Mouse (Mus musculus) neural tube, embryonic 12.5 days (tissue): ENCODE data around the gene Cadps. TPM values are rescaled to one million over a fixed set of nuclear protein-coding genes. Genes with fewer than 3 reads are reported as not detected.

Source experiments
- ATAC-seq: fragments of 200-750 bp; cut with Nextera tagmentation; 2 replicates; pipeline ENCODE4 v1.8.0; 2017; ENCODE audit warnings: low read depth, mild to moderate bottlenecking, moderate TSS enrichment, moderate library complexity; ENCODE audit not compliant: low FRiP score
- H3K27ac ChIP-seq: fragments of 300-500 bp; sonication (generic); 2 replicates; pipeline ENCODE4 v1.5.1; 2016
- H3K27me3 ChIP-seq: fragments of 300-500 bp; sonication (generic); replicated peaks from 2 replicates; pipeline ENCODE4 v1.6.1; 2016; ENCODE audit warnings: mild to moderate bottlenecking
- H3K36me3 ChIP-seq: fragments of 300-500 bp; sonication (generic); 2 replicates; pipeline ENCODE4 v1.6.1; 2016; ENCODE audit warnings: mild to moderate bottlenecking
- H3K4me1 ChIP-seq: fragments of 300-500 bp; sonication (generic); 2 replicates; pipeline ENCODE4 v1.6.1; 2016
- H3K4me2 ChIP-seq: fragments of 300-500 bp; sonication (generic); replicated peaks from 2 replicates; pipeline ENCODE4 v1.6.1; 2016; ENCODE audit warnings: mild to moderate bottlenecking
- H3K4me3 ChIP-seq: fragments of 300-500 bp; sonication (generic); 2 replicates; pipeline ENCODE4 v1.5.1; 2016
- H3K9ac ChIP-seq: fragments of 300-500 bp; sonication (generic); 2 replicates; pipeline ENCODE4 v1.6.1; 2016; ENCODE audit warnings: mild to moderate bottlenecking
- H3K9me3 ChIP-seq: fragments of 300-500 bp; sonication (generic); 2 replicates; pipeline ENCODE4 v1.6.1; 2016; ENCODE audit warnings: mild to moderate bottlenecking
- WGBS: fragments of 180-500 bp; shearing (Covaris S2); methylation state at CpG from one replicate; pipeline ENCODE4 v1.1.7; 2016; 5-methylcytosine and 5-hydroxymethylcytosine counted together
- polyA plus RNA-seq: library from polyadenylated mRNA; unstranded; fragments of >200 nt; fragmentation: Nextera tagmentation; extraction: Ambion mirVana; gene quantifications from 2 replicates; pipeline ENCODE4 v1.2.1, GENCODE M21; 2016

Gene Cadps
- polyA plus RNA-seq, 1 experiment from 2014 or later: 30.1 TPM

GRCm38 (mm10) chr14:12718766-12719165 is 104.1 kb downstream of the Cadps start:
- H3K36me3 ChIP-seq: no peaks in the 10 kb centered on the region
- 62% methylated on average over 3 of the region's 3 CpGs for WGBS
- H3K9ac ChIP-seq: no peak overlapping the region
- H3K4me2 ChIP-seq: no peak overlapping the region
- H3K4me3 ChIP-seq: no peak overlapping the region
- no peaks in the 10 kb centered on the region for H3K4me1 ChIP-seq
- no peaks in the 10 kb centered on the region for H3K9me3 ChIP-seq
- ATAC-seq: no peak
- no peak overlapping the region for H3K27ac ChIP-seq
- no peaks in the 10 kb centered on the region for H3K27me3 ChIP-seq

- no peak for ATAC-seq
- 72% methylated on average over 2 of the region's 2 CpGs for WGBS
- no peak overlapping the region for H3K4me3 ChIP-seq
Measured at GRCm38 (mm10) chr14:12715906-12716659, 106.8 kb downstream of the Cadps start.

GRCm38 (mm10) chr14:12707395-12707794 is 115.5 kb downstream of the Cadps start:
- no peak overlapping the region for H3K4me2 ChIP-seq
- H3K4me1 ChIP-seq: no peaks in the 10 kb centered on the region
- H3K36me3 ChIP-seq: 0 out of 2 replicates have a peak, but pooled peaks cover 5% of the 10 kb centered on the region
- no peak overlapping the region for H3K4me3 ChIP-seq
- WGBS: 94% methylated on average over 3 of the region's 3 CpGs
- no peaks in the 10 kb centered on the region for H3K9me3 ChIP-seq
- H3K27ac ChIP-seq: no peak overlapping the region
- H3K27me3 ChIP-seq: no peaks in the 10 kb centered on the region
- no peak for ATAC-seq
- H3K9ac ChIP-seq: no peak overlapping the region

More at GRCm38 (mm10) chr14:12715906-12716659, 106.8 kb downstream of the Cadps start:
- Histone ChIP-seq H3K27me3 (no peaks in the 10 kb centered on the region), H3K9ac (no peak overlapping the region), H3K9me3 (no peaks in the 10 kb centered on the region), H3K36me3 (no peaks in the 10 kb centered on the region), H3K27ac (no peak overlapping the region), H3K4me1 (no peaks in the 10 kb centered on the region), H3K4me2 (no peak overlapping the region)

GRCm38 (mm10) chr14:12704461-12704860 is 118.4 kb downstream of the Cadps start:
- H3K27me3 ChIP-seq: no peaks in the 10 kb centered on the region
- H3K27ac ChIP-seq: no peak overlapping the region
- no peaks in the 10 kb centered on the region for H3K9me3 ChIP-seq
- no peak for ATAC-seq
- no peaks in the 10 kb centered on the region for H3K4me1 ChIP-seq
- 81% methylated on average over 2 of the region's 2 CpGs for WGBS
- H3K9ac ChIP-seq: no peak overlapping the region
- no peak overlapping the region for H3K4me3 ChIP-seq
- 0 out of 2 replicates have a peak, but pooled peaks cover 5% of the 10 kb centered on the region for H3K36me3 ChIP-seq
- H3K4me2 ChIP-seq: no peak overlapping the region

GRCm38 (mm10) chr14:12690201-12690600 is 132.7 kb downstream of the Cadps start:
- no peak for ATAC-seq
- H3K9ac ChIP-seq: no peak overlapping the region
- no peaks in the 10 kb centered on the region for H3K36me3 ChIP-seq
- H3K27me3 ChIP-seq: no peaks in the 10 kb centered on the region
- H3K4me1 ChIP-seq: no peaks in the 10 kb centered on the region; the same call in 1 of the 2 replicates
- no peak overlapping the region for H3K27ac ChIP-seq
- H3K9me3 ChIP-seq: no peaks in the 10 kb centered on the region
- WGBS: 51% methylated on average over 1 of the region's 1 CpGs
- no peak overlapping the region for H3K4me2 ChIP-seq
- H3K4me3 ChIP-seq: no peak overlapping the region

- Histone ChIP-seq H3K27me3 (no peaks in the 10 kb centered on the region), H3K4me2 (no peak overlapping the region), H3K4me1 (peaks cover 12% of the 10 kb centered on the region), H3K9me3 (no peaks in the 10 kb centered on the region), H3K27ac (no peak overlapping the region), H3K36me3 (no peaks in the 10 kb centered on the region), H3K9ac (no peak overlapping the region), H3K4me3 (no peak overlapping the region)
- 68% methylated on average over 3 of the region's 3 CpGs for WGBS
- ATAC-seq: no peak
Measured at GRCm38 (mm10) chr14:12685015-12685414, 137.9 kb downstream of the Cadps start.

- ATAC-seq: peak; percentile 46
- H3K4me1 ChIP-seq: peaks cover 12% of the 10 kb centered on the region
Measured at GRCm38 (mm10) chr14:12680819-12681638, 141.8 kb downstream of the Cadps start.

GRCm38 (mm10) chr14:12661430-12661829 is 161.4 kb downstream of the Cadps start:
- Histone ChIP-seq H3K36me3 (no peaks in the 10 kb centered on the region), H3K4me2 (no peak overlapping the region), H3K27ac (no peak overlapping the region), H3K9me3 (no peaks in the 10 kb centered on the region), H3K27me3 (no peaks in the 10 kb centered on the region), H3K4me1 (no peaks in the 10 kb centered on the region), H3K9ac (no peak overlapping the region), H3K4me3 (no peak overlapping the region)
- ATAC-seq: no peak
- WGBS: 77% methylated on average over 2 of the region's 2 CpGs

More at GRCm38 (mm10) chr14:12680819-12681638, 141.8 kb downstream of the Cadps start:
- WGBS: 60% methylated on average over 3 of the region's 3 CpGs
- Histone ChIP-seq H3K27me3 (no peaks in the 10 kb centered on the region), H3K27ac (no peak overlapping the region), H3K4me3 (no peak overlapping the region), H3K36me3 (no peaks in the 10 kb centered on the region), H3K9me3 (no peaks in the 10 kb centered on the region), H3K9ac (no peak overlapping the region), H3K4me2 (no peak overlapping the region)

- WGBS: 86% methylated on average over 4 of the region's 4 CpGs
- no peak overlapping the region for H3K27ac ChIP-seq
- H3K4me3 ChIP-seq: no peak overlapping the region
- no peaks in the 10 kb centered on the region for H3K27me3 ChIP-seq
- ATAC-seq: no peak
- no peaks in the 10 kb centered on the region for H3K4me1 ChIP-seq
- H3K9me3 ChIP-seq: no peaks in the 10 kb centered on the region
- H3K9ac ChIP-seq: no peak overlapping the region
- no peaks in the 10 kb centered on the region for H3K36me3 ChIP-seq
- no peak overlapping the region for H3K4me2 ChIP-seq
Measured at GRCm38 (mm10) chr14:12657351-12657750, 165.5 kb downstream of the Cadps start.

- no peak overlapping the region for H3K9ac ChIP-seq
- no peak overlapping the region for H3K4me3 ChIP-seq
- no peak overlapping the region for H3K4me2 ChIP-seq
- 67% methylated on average over 6 of the region's 6 CpGs for WGBS
- no peaks in the 10 kb centered on the region for H3K9me3 ChIP-seq
- H3K36me3 ChIP-seq: no peaks in the 10 kb centered on the region
- no peak overlapping the region for H3K27ac ChIP-seq
- ATAC-seq: no peak
- H3K27me3 ChIP-seq: no peaks in the 10 kb centered on the region
- H3K4me1 ChIP-seq: no peaks in the 10 kb centered on the region
Measured at GRCm38 (mm10) chr14:12642868-12643512, 179.9 kb downstream of the Cadps start.

- H3K27ac ChIP-seq: no peak overlapping the region
Measured at GRCm38 (mm10) chr14:12638762-12639161, 184.1 kb downstream of the Cadps start.

GRCm38 (mm10) chr14:12637121-12637754 is 185.6 kb downstream of the Cadps start:
- no peak for ATAC-seq
- Histone ChIP-seq H3K4me3 (no peak overlapping the region), H3K9ac (no peak overlapping the region), H3K36me3 (no peaks in the 10 kb centered on the region), H3K27ac (no peak overlapping the region), H3K9me3 (no peaks in the 10 kb centered on the region), H3K4me1 (no peaks in the 10 kb centered on the region), H3K27me3 (no peaks in the 10 kb centered on the region), H3K4me2 (no peak overlapping the region)
- WGBS: 75% methylated on average over 7 of the region's 7 CpGs

More at GRCm38 (mm10) chr14:12638762-12639161, 184.1 kb downstream of the Cadps start:
- Histone ChIP-seq H3K4me3 (no peak overlapping the region), H3K36me3 (no peaks in the 10 kb centered on the region), H3K9me3 (no peaks in the 10 kb centered on the region), H3K4me2 (no peak overlapping the region), H3K27me3 (no peaks in the 10 kb centered on the region), H3K4me1 (no peaks in the 10 kb centered on the region), H3K9ac (no peak overlapping the region)
- 65% methylated on average over 2 of the region's 2 CpGs for WGBS
- ATAC-seq: peak; percentile 56; the same call in 1 of the 2 replicates
